ENCODE assay signal across 19 mouse cellular contexts in genomic region chr19:57088804-57089369, GRCm38 (mm10).
DNase-seq lines count a peak whose midpoint lies in the region; ATAC-seq and TF ChIP-seq lines count a peak whose summit lies in the region.
"Had no signal": no experiment of that assay in that cellular context is flagged by ENCODE, and none has a peak within 500 bp of the region (broad histone marks: within the 10 kb centered on the region; RNA-seq: fewer than 3 reads in every experiment).

No protein-coding gene starts in this region.

- in situ Hi-C loops in CH12.LX (cut with MboI; ENCODE audit: low pct_ligation_motif_present, low pct_unique_long_range_greater_than_20kb, low sequenced_read_pairs) = no loop called here

- DNase-seq in gastrocnemius, adult 2 months = no peak
- no peak for DNase-seq in gastrocnemius, adult 18-20 months (ENCODE audit: low spot score)
- DNase-seq in left cerebral cortex, adult 2 months (ENCODE audit: extremely low spot score in 1 of 2, low spot score in 2 of 2) = no peak
- DNase-seq in left cerebral cortex, adult 18-20 months (ENCODE audit: low spot score in 2 of 2) = no peak
- DNase-seq in CH12.LX (ENCODE audit: extremely low read depth) = peak; percentile 55
- no peak for DNase-seq in right cerebral cortex, postnatal 14 days
- DNase-seq: adrenal gland, postnatal 10 days; cerebellum, adult 8-10 months; cerebellum, postnatal 36 days; gastrocnemius, postnatal 25 days; heart, postnatal 4 days had no signal

- intact Hi-C loops in gastrocnemius, adult 2 months (cut with DNase I) = no loop called here
- intact Hi-C loops in left cerebral cortex, adult 2 months (cut with DNase I) = no loop called here

- TF ChIP-seq CTCF in gastrocnemius, adult 2 months (IDR thresholded peaks at IDR 0.05) = no peak
- TF ChIP-seq CTCF in left cerebral cortex, adult 2 months (IDR thresholded peaks at IDR 0.05) = no peak
- no peak for TF ChIP-seq CTCF in CH12.LX (conservative IDR thresholded peaks at IDR 0.05 in 1 of 2, IDR thresholded peaks at IDR 0.05 in 1 of 2; ENCODE audit: low read depth in 2 of 2, low read length in 2 of 2)

- dilution Hi-C loops in CH12.LX (cut with MboI; ENCODE audit: extremely low pct_ligation_motif_present, extremely low pct_unique_long_range_greater_than_20kb, low sequenced_read_pairs) = no loop called here

- H3K4me2 ChIP-seq in CH12.LX (ENCODE audit: insufficient read depth, low read depth, poor library complexity, severe bottlenecking) = no peak overlapping the region
- H3K4me2 ChIP-seq in intestine, embryonic 16.5 days (ENCODE audit: low read depth, low read length) = no peak overlapping the region
- H3K4me2 ChIP-seq: embryonic facial prominence, embryonic 13.5 days; forebrain, embryonic 12.5 days; heart, embryonic 13.5 days; hindbrain, embryonic 13.5 days had no signal

- 72% methylated on average over 2 of the region's 2 CpGs for WGBS in intestine, embryonic 16.5 days

- no peak for TF ChIP-seq RAD21 in CH12.LX (IDR thresholded peaks at IDR 0.05; ENCODE audit: low read depth, low read length)

- H3K9ac ChIP-seq in CH12.LX (ENCODE audit: insufficient read depth, low read depth) = no peak overlapping the region
- no peak overlapping the region for H3K9ac ChIP-seq in intestine, embryonic 16.5 days (ENCODE audit: low read depth, low read length)
- H3K9ac ChIP-seq: embryonic facial prominence, embryonic 13.5 days; forebrain, embryonic 12.5 days; heart, embryonic 13.5 days; hindbrain, embryonic 13.5 days had no signal

- peak; percentile 54; the same call in 1 of the 2 replicates for ATAC-seq in neutrophil, adult 5-6 weeks (ENCODE audit: extremely low read depth, insufficient number of reproducible peaks, low FRiP score, poor library complexity, severe bottlenecking)
- no peak for ATAC-seq in intestine, embryonic 16.5 days
- ATAC-seq: forebrain, embryonic 16.5 days; intestine, postnatal 0 days had no signal

- no peak for TF ChIP-seq POLR2A in CH12.LX (IDR thresholded peaks at IDR 0.05; ENCODE audit: low read depth, low read length)

- H3K36me3 ChIP-seq in CH12.LX (replicated peaks in 1 of 2; ENCODE audit: control insufficient read depth in 1 of 2, insufficient read depth in 1 of 2, low read length in 1 of 2) = no peaks in the 10 kb centered on the region
- H3K36me3 ChIP-seq in intestine, embryonic 16.5 days (ENCODE audit: control insufficient read depth, insufficient read depth, low read length) = no peaks in the 10 kb centered on the region
- H3K36me3 ChIP-seq: embryonic facial prominence, embryonic 13.5 days; forebrain, embryonic 12.5 days had no signal

- H3K79me2 ChIP-seq in CH12.LX (replicated peaks; ENCODE audit: control insufficient read depth, extremely low read depth, insufficient read depth, poor library complexity, severe bottlenecking) = no peaks in the 10 kb centered on the region

- no peak overlapping the region for H3K4me3 ChIP-seq in gastrocnemius, adult 2 months
- no peak overlapping the region for H3K4me3 ChIP-seq in left cerebral cortex, adult 2 months
- H3K4me3 ChIP-seq in CH12.LX (replicated peaks in 1 of 3; ENCODE audit: low read depth in 2 of 3, low read length in 2 of 3, poor library complexity in 1 of 3) = no peak overlapping the region
- H3K4me3 ChIP-seq in intestine, embryonic 16.5 days (ENCODE audit: low read length) = no peak overlapping the region
- H3K4me3 ChIP-seq: embryonic facial prominence, embryonic 13.5 days; forebrain, embryonic 12.5 days; heart, embryonic 13.5 days; hindbrain, embryonic 13.5 days had no signal

- peaks cover 1% of the 10 kb centered on the region for H3K27me3 ChIP-seq in CH12.LX (replicated peaks)
- no peaks in the 10 kb centered on the region for H3K27me3 ChIP-seq in intestine, embryonic 16.5 days (replicated peaks; ENCODE audit: control insufficient read depth, insufficient read depth, low read length)
- H3K27me3 ChIP-seq: embryonic facial prominence, embryonic 13.5 days; heart, embryonic 13.5 days; hindbrain, embryonic 13.5 days had no signal

- H3K9me3 ChIP-seq in CH12.LX (replicated peaks; ENCODE audit: low read length) = peaks cover 2% of the 10 kb centered on the region
- H3K9me3 ChIP-seq in intestine, embryonic 16.5 days (ENCODE audit: control insufficient read depth, low read length) = no peaks in the 10 kb centered on the region
- H3K9me3 ChIP-seq: embryonic facial prominence, embryonic 13.5 days; heart, embryonic 13.5 days had no signal

- H3K4me1 ChIP-seq in CH12.LX (ENCODE audit: control insufficient read depth in 1 of 2, insufficient read depth in 2 of 2) = peaks cover 2 to 49% of the 10 kb centered on the region in 2 experiments
- no peaks in the 10 kb centered on the region; the same call in 1 of the 2 replicates for H3K4me1 ChIP-seq in intestine, embryonic 16.5 days (ENCODE audit: control insufficient read depth, insufficient read depth, low read length)
- H3K4me1 ChIP-seq: hindbrain, embryonic 13.5 days had no signal

- TF ChIP-seq EP300 in CH12.LX (IDR thresholded peaks at IDR 0.05; ENCODE audit: low read length) = no peak

- H3K27ac ChIP-seq in gastrocnemius, adult 2 months = peak overlapping the region; percentile 31; the same call in 1 of the 2 replicates
- H3K27ac ChIP-seq in left cerebral cortex, adult 2 months = peak overlapping the region; percentile 11; the same call in 1 of the 2 replicates
- no peak overlapping the region for H3K27ac ChIP-seq in CH12.LX (ENCODE audit: insufficient read depth, low read depth)
- H3K27ac ChIP-seq in intestine, embryonic 16.5 days (ENCODE audit: low read length) = no peak overlapping the region
- H3K27ac ChIP-seq: embryonic facial prominence, embryonic 13.5 days; forebrain, embryonic 12.5 days; heart, embryonic 13.5 days; hindbrain, embryonic 13.5 days had no signal

TF ChIP-seq in CH12.LX, 34 proteins besides CTCF, POLR2A, EP300 and RAD21:
- TF ChIP-seq RCOR1 (conservative IDR thresholded peaks at IDR 0.05; ENCODE audit: low read depth, low read length) (no peak), MEF2A (IDR thresholded peaks at IDR 0.05; ENCODE audit: borderline replicate concordance, low read depth, low read length) (no peak), POLR2AphosphoS2 (IDR thresholded peaks at IDR 0.05; ENCODE audit: low read depth, low read length) (no peak), KAT2A (IDR thresholded peaks at IDR 0.05; ENCODE audit: insufficient replicate concordance, low read length) (no peak), CHD2 (IDR thresholded peaks at IDR 0.05; ENCODE audit: low read length) (no peak), USF1 (IDR thresholded peaks at IDR 0.05; ENCODE audit: low read depth, low read length) (no peak), CHD1 (IDR thresholded peaks at IDR 0.05; ENCODE audit: low read depth, low read length) (no peak), UBTF (IDR thresholded peaks at IDR 0.05; ENCODE audit: low read depth, low read length) (no peak), MAFK (IDR thresholded peaks at IDR 0.05; ENCODE audit: insufficient replicate concordance, low read length) (no peak), HCFC1 (IDR thresholded peaks at IDR 0.05; ENCODE audit: low read depth, low read length) (no peak), ELF1 (IDR thresholded peaks at IDR 0.05; ENCODE audit: low read depth, low read length) (no peak), SIN3A (IDR thresholded peaks at IDR 0.05; ENCODE audit: low read length) (no peak), GABPA (IDR thresholded peaks at IDR 0.05; ENCODE audit: insufficient replicate concordance, low read depth, low read length) (no peak)

Comparison
In these comparisons a context has a peak if more than half of its experiments do, and no peak if none do; other contexts are left out.
1. H3K27ac ChIP-seq: peak in gastrocnemius, adult 2 months (single experiment) and left cerebral cortex, adult 2 months (single experiment); none in CH12.LX (single experiment) and intestine, embryonic 16.5 days (single experiment).